Mouse (Mus musculus) embryonic fibroblast, embryonic 13.5 days (primary cell): ENCODE measurements around the gene Gemin8. TPM values are rescaled to one million over a fixed set of nuclear protein-coding genes. Genes with fewer than 3 reads are reported as not detected.

Experiments
- H3K27ac ChIP-seq: 2 replicates; pipeline ENCODE4 v1.5.1; 2012; ENCODE audit warnings: low read length, control low read depth, inconsistent platforms; ENCODE audit not compliant: insufficient read depth
- H3K4me1 ChIP-seq: 2 replicates; pipeline ENCODE4 v1.6.1; 2011; ENCODE audit warnings: low read length; ENCODE audit not compliant: control insufficient read depth, insufficient read depth
- H3K4me3 ChIP-seq: 2 replicates; pipeline ENCODE4 v1.5.1; 2011; ENCODE audit warnings: mild to moderate bottlenecking, control low read depth, low read length; ENCODE audit not compliant: insufficient read depth
- CTCF ChIP-seq: IDR thresholded peaks from 2 replicates; pipeline ENCODE4 v1.5.1; 2011; ENCODE audit warnings: mild to moderate bottlenecking, control low read depth, low read length, moderate library complexity, borderline replicate concordance; ENCODE audit not compliant: insufficient read depth
- POLR2A ChIP-seq: IDR thresholded peaks from 2 replicates; pipeline ENCODE4 v1.6.1; 2011; ENCODE audit warnings: low read depth, mild to moderate bottlenecking, control low read depth, low read length, moderate library complexity
- polyA plus RNA-seq: library from polyadenylated mRNA; stranded (reverse); fragments of >200 nt; gene quantifications from 2 replicates; pipeline ENCODE4 v1.2.4, GENCODE M21; 2011; ENCODE audit warnings: low read depth; ENCODE audit not compliant: missing spikeins, insufficient read length

The Gemin8 gene
- polyA plus RNA-seq, 1 experiment: 9.3 TPM

GRCm38 (mm10) chrX:166177929-166178328 is 7.7 kb downstream of the Gemin8 start:
- Histone ChIP-seq H3K27ac (no peak overlapping the region), H3K4me1 (no peaks in the 10 kb centered on the region), H3K4me3 (no peak overlapping the region)
- TF ChIP-seq POLR2A (no peak), CTCF (no peak)

DNA sequence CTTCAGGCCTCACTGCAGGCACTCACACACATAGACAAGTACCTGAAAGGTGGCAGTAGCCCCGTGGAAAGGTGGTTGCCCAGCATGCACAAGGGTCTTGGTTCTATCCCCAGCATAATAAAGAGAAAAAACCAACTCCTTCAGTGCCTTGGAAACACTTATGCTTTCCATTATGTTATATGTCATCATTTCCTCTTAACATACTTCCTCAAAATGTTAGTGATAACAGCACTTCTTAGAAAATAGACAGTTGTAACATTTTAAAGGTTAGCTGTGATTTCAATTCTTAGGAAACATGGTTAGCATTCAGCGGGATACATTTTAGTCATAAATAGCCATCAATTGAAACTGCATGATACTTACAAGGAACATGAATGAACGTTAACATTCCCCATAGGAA is 12.8 kb downstream of the Gemin8 start:
- Histone ChIP-seq H3K4me3 (no peak overlapping the region), H3K4me1 (no peaks in the 10 kb centered on the region), H3K27ac (no peak overlapping the region)
- TF ChIP-seq CTCF (no peak), POLR2A (no peak)

- TF ChIP-seq POLR2A: no peak
- TF ChIP-seq CTCF: no peak
- H3K4me3 ChIP-seq: no peak overlapping the region
- no peak overlapping the region for H3K27ac ChIP-seq
- no peaks in the 10 kb centered on the region for H3K4me1 ChIP-seq
Observed at GRCm38 (mm10) chrX:166185327-166185913, 15.2 kb downstream of the Gemin8 start.

- Histone ChIP-seq H3K4me3 (no peak overlapping the region), H3K4me1 (no peaks in the 10 kb centered on the region), H3K27ac (no peak overlapping the region)
- TF ChIP-seq CTCF (no peak), POLR2A (no peak)
Observed at GRCm38 (mm10) chrX:166187803-166188202, 17.5 kb downstream of the Gemin8 start.

GRCm38 (mm10) chrX:166196327-166196726 is 26.1 kb downstream of the Gemin8 start:
- TF ChIP-seq CTCF (no peak), POLR2A (no peak)
- no peak overlapping the region for H3K27ac ChIP-seq
- no peaks in the 10 kb centered on the region for H3K4me1 ChIP-seq
- H3K4me3 ChIP-seq: no peak overlapping the region

DNA sequence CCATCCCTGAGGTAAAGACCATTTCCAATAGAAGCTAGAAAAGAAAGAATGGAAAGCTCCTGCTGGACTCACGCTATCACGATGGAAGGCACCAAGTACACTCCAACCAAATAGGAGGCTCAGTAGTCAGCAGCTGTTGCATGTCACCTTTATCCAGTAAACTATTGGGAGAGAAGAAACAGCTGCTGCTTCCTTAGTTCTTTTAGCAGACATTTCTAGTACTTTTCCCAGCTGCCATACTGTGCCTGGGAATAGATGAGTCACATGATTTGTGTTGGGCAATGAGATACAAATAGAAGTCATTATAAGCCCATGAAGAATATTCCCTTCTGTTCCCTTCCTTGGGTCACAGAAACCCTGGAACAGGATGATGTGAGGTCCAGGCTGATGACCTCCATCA is 28.0 kb downstream of the Gemin8 start:
- Histone ChIP-seq H3K4me3 (no peak overlapping the region), H3K4me1 (no peaks in the 10 kb centered on the region), H3K27ac (no peak overlapping the region)
- no peak for TF ChIP-seq POLR2A
- no peak for TF ChIP-seq CTCF

DNA sequence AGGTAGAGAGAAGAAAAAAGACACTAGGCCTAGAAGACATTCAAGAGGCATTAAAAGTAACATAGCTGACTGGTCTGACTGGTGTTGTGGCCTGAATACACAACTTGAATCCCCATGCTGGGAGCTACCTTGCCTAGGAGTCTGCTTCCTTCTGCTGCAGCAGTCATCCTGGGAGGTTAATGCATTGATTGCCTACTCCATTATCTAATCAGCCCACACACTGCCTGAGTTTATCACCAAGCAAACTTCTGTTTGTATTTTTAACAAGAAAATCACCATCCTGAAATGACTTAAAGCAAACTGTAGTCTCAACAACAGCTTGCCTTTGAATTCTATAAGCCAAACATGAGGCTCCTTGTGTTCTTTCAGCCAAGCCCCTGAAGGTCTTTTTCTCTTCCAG is 29.6 kb downstream of the Gemin8 start:
- Histone ChIP-seq H3K27ac (no peak overlapping the region), H3K4me3 (no peak overlapping the region), H3K4me1 (no peaks in the 10 kb centered on the region)
- TF ChIP-seq CTCF: no peak

DNA sequence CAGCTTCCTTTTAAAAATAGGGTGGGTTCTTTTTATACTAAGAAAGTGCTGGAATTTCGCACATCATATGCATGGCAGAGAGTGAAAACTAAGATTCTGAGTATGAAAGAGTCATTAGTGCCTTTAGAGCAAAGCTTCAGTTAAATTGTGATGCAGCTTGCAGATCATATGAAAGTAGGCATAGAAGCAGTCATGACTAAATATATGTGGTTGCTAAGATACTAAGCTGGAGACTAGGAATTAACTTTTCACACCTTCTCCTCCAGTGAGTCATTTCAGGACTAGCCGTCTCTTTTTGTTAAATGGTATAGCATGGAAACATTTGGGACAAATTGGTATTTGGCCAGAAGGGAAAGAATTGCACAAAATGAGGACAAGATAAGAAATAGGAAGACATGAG is 44.3 kb downstream of the Gemin8 start:
- Histone ChIP-seq H3K27ac (no peak overlapping the region), H3K4me1 (no peaks in the 10 kb centered on the region), H3K4me3 (no peak overlapping the region)
- TF ChIP-seq POLR2A: no peak
- TF ChIP-seq CTCF: no peak

- no peak overlapping the region for H3K27ac ChIP-seq
- no peak overlapping the region for H3K4me3 ChIP-seq
- no peaks in the 10 kb centered on the region for H3K4me1 ChIP-seq
- TF ChIP-seq CTCF (no peak), POLR2A (no peak)
Observed at GRCm38 (mm10) chrX:166216248-166216647, 46.0 kb downstream of the Gemin8 start.

DNA sequence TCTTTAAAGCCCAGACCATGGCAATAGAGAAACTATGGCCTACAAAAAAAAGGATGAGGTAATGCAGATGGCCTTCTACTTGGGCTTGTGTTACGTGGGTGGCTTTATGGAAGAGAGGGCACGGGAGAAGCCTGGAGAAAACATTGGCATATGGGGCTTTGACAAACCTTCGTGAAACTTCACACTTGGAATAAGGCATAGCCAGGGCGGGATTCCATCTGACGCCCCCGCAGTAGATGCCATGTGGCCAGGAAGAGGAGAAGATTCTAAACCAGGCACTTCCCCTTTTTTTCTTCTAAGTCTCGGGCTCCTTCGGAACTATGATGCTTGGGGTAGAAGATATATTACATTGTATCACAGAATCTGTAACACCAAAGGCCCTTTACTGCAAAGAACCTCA is 46.5 kb downstream of the Gemin8 start:
- no peak for TF ChIP-seq CTCF
- no peak for TF ChIP-seq POLR2A
- no peak overlapping the region for H3K4me3 ChIP-seq
- H3K4me1 ChIP-seq: no peaks in the 10 kb centered on the region
- H3K27ac ChIP-seq: no peak overlapping the region

DNA sequence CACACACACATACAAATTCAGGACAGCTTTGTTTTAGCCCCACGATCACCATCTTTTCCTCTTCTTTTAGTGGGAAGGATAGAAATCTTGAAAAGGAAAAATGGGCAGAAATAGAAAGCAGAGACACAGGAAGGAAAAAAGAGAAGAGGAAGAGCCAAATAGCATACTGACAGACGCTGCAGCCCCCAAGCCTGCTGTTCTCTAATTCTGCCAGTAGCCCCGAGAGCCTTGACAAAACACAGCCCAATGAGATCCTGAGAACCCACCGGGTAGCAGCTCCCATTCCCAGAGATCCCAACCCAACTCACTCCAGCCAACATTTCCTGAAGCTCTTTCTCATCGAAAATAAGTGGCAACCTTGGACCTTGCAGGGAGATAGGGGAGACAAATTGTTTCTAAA is 49.1 kb downstream of the Gemin8 start:
- no peak overlapping the region for H3K27ac ChIP-seq
- H3K4me1 ChIP-seq: no peaks in the 10 kb centered on the region
- TF ChIP-seq POLR2A (no peak), CTCF (no peak)
- H3K4me3 ChIP-seq: no peak overlapping the region
